Mouse (Mus musculus): ENCODE data around the gene S100g.

DNA sequence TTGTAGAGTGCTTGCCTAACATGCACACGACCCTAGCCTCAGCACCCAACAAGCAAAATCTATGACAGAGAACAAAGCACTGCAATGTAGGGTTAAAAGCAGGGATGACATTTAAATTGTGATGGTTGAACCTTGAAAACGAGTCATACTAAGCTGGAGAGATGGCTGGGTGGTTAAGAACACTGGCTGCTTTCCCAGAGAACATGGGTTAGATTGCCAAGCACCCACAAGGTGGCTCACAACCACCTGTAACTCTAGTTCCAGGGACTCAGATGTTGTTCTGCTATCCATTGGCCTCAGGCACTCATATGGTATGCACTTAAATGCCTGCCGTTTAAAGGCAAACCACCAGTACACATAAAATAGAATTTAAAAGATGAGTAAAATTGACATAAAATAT, 27.7 kb upstream of the S100g start:
- TF ChIP-seq POLR2A (IDR thresholded peaks at IDR 0.05; ENCODE audit: low read depth, low read length) (no peak), CTCF (IDR thresholded peaks at IDR 0.05; ENCODE audit: extremely low read depth, insufficient read length, insufficient replicate concordance, low read depth, low read length) (no peak)
